Mouse (Mus musculus) liver, embryonic 15.5 days (tissue): ENCODE results near the gene Rbm47. TPM values are rescaled to one million over a fixed set of nuclear protein-coding genes. Genes with fewer than 3 reads are reported as not detected.

Experiments
- ATAC-seq: fragments of 200-750 bp; cut with Nextera tagmentation; 2 replicates; pipeline ENCODE4 v1.8.0; 2017; ENCODE audit warnings: moderate number of reproducible peaks, mild to moderate bottlenecking, moderate library complexity; ENCODE audit not compliant: insufficient read depth
- H3K27ac ChIP-seq: fragments of 300-500 bp; sonication (generic); replicated peaks from 2 replicates; pipeline ENCODE4 v1.5.1; 2015; ENCODE audit warnings: mild to moderate bottlenecking, inconsistent platforms
- H3K27me3 ChIP-seq: fragments of 300-500 bp; sonication (generic); 2 replicates; pipeline ENCODE4 v1.6.1; 2015; ENCODE audit warnings: mild to moderate bottlenecking, inconsistent platforms
- H3K36me3 ChIP-seq: fragments of 300-500 bp; sonication (generic); replicated peaks from 2 replicates; pipeline ENCODE4 v1.6.1; 2015; ENCODE audit warnings: moderate library complexity, mild to moderate bottlenecking, inconsistent platforms
- H3K4me1 ChIP-seq: fragments of 300-500 bp; sonication (generic); replicated peaks from 2 replicates; pipeline ENCODE4 v1.6.1; 2015; ENCODE audit warnings: inconsistent platforms
- H3K4me2 ChIP-seq: fragments of 300-500 bp; sonication (generic); 2 replicates; pipeline ENCODE4 v1.6.1; 2015; ENCODE audit warnings: moderate library complexity, mild to moderate bottlenecking, inconsistent platforms
- H3K4me3 ChIP-seq: fragments of 300-500 bp; sonication (generic); replicated peaks from 2 replicates; pipeline ENCODE4 v1.5.1; 2015; ENCODE audit warnings: mild to moderate bottlenecking, inconsistent platforms
- H3K9ac ChIP-seq: fragments of 300-500 bp; sonication (generic); 2 replicates; pipeline ENCODE4 v1.6.1; 2015; ENCODE audit warnings: moderate library complexity, mild to moderate bottlenecking, inconsistent platforms
- H3K9me3 ChIP-seq: fragments of 300-500 bp; sonication (generic); replicated peaks from 2 replicates; pipeline ENCODE4 v1.6.1; 2016; ENCODE audit warnings: inconsistent platforms
- WGBS: fragments of 180-500 bp; shearing (Covaris S2); methylation state at CpG from one replicate; pipeline ENCODE4 v1.1.7; 2015; ENCODE audit warnings: mixed read lengths; ENCODE audit not compliant: insufficient replicate concordance; 5-methylcytosine and 5-hydroxymethylcytosine counted together
- polyA plus RNA-seq: library from polyadenylated mRNA; unstranded; fragments of >200 nt; fragmentation: Nextera tagmentation; extraction: Ambion mirVana; gene quantifications from 2 replicates; pipeline ENCODE4 v1.2.1, GENCODE M21; 2015

Gene Rbm47
- polyA plus RNA-seq, 1 experiment from 2014 or later: 15.2 TPM

- H3K4me3 ChIP-seq: no peak overlapping the region
- H3K36me3 ChIP-seq: no peaks in the 10 kb centered on the region
- peak overlapping the region; percentile 43 for H3K4me2 ChIP-seq
- H3K4me1 ChIP-seq: no peaks in the 10 kb centered on the region
- no peaks in the 10 kb centered on the region for H3K27me3 ChIP-seq
- H3K9ac ChIP-seq: no peak overlapping the region
- H3K9me3 ChIP-seq: no peaks in the 10 kb centered on the region
- WGBS: 38% methylated on average over 10 of the region's 10 CpGs
- H3K27ac ChIP-seq: peak overlapping the region; percentile 39; the same call in 1 of the 2 replicates
- peak; percentile 49; the same call in 1 of the 2 replicates for ATAC-seq
Measured at GRCm38 (mm10) chr5:66042651-66043340, 130.1 kb downstream of the Rbm47 start.

DNA sequence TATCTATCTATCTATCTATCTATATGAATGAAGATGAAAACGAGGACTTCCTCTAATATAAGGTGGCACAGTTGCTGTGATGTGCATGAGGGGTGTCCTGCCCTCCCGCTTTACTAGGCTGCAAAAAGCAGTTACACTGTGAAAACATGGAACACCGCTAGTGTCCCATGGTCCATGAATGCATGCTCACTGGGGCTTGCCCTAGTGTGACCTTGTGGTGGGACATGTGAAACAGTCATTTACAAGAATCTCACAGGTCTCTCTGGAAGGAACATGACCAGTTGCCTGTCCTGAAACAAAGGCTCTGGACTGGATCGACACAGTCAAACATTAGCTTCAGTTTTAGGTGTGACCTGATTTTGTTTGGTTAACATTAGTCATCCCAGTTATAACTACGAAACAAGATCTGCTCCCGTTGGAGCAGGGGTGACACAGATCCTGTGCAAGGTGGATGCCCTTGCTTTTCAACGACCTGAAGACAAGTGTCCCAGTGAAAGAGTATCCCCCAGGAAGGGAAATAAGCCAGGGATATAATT lies 132.1 kb downstream of the Rbm47 start:
- 0 out of 2 replicates have a peak, but pooled peaks cover 5% of the 10 kb centered on the region for H3K36me3 ChIP-seq
- H3K9me3 ChIP-seq: no peaks in the 10 kb centered on the region
- no peaks in the 10 kb centered on the region for H3K27me3 ChIP-seq
- no peak overlapping the region for H3K4me2 ChIP-seq
- no peak for ATAC-seq
- 0 out of 2 replicates have a peak, but pooled peaks cover 4% of the 10 kb centered on the region for H3K4me1 ChIP-seq
- no peak overlapping the region for H3K9ac ChIP-seq
- no peak overlapping the region for H3K27ac ChIP-seq
- 58% methylated on average over 7 of the region's 7 CpGs for WGBS
- H3K4me3 ChIP-seq: no peak overlapping the region

- Histone ChIP-seq H3K4me3 (no peak overlapping the region), H3K4me2 (no peak overlapping the region), H3K36me3 (0 out of 2 replicates have a peak, but pooled peaks cover 5% of the 10 kb centered on the region), H3K9me3 (no peaks in the 10 kb centered on the region), H3K9ac (no peak overlapping the region), H3K4me1 (0 out of 2 replicates have a peak, but pooled peaks cover 4% of the 10 kb centered on the region), H3K27me3 (no peaks in the 10 kb centered on the region), H3K27ac (no peak overlapping the region)
- no peak for ATAC-seq
- 63% methylated on average over 2 of the region's 2 CpGs for WGBS
Measured at GRCm38 (mm10) chr5:66039813-66040212, 133.1 kb downstream of the Rbm47 start.

- Histone ChIP-seq H3K9me3 (no peaks in the 10 kb centered on the region), H3K4me2 (no peak overlapping the region), H3K36me3 (0 out of 2 replicates have a peak, but pooled peaks cover 5% of the 10 kb centered on the region), H3K27ac (no peak overlapping the region), H3K9ac (no peak overlapping the region), H3K4me3 (no peak overlapping the region), H3K27me3 (no peaks in the 10 kb centered on the region), H3K4me1 (peaks cover 7% of the 10 kb centered on the region; the same call in 1 of the 2 replicates)
- no peak for ATAC-seq
- WGBS: 64% methylated on average over 6 of the region's 6 CpGs
Measured at GRCm38 (mm10) chr5:66037066-66037465, 135.9 kb downstream of the Rbm47 start.

DNA sequence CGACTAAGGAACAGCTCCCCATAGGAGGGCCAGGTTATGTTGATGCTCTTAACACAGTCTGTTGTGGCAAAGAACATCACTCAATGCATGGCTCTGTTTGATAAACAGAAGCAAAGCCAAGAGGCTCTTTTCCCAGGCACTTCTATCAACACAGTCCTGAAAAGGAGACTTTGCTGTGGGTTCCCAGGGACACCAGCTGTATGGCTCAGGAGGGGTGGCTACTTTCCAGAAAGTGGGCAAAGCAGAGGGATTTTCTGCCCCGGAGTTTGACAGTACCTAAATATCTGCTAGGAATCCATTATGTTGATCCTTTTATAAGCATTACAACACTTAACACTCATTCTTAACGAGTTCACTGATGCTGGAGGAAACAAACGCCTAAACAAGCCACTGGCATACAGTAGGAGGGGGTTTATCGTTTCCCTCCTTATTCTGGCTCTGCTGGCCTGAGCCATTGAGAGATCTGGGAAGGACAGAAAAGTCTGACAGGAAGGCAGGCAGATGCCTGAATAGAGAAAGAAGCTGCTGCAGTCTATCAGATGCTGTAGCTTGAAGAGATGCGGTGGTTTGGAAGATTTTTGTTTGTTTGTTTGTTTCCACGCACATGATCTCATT lies 136.4 kb downstream of the Rbm47 start:
- Histone ChIP-seq H3K27ac (no peak overlapping the region), H3K4me1 (peaks cover 13% of the 10 kb centered on the region; the same call in 1 of the 2 replicates)
- ATAC-seq: no peak

DNA sequence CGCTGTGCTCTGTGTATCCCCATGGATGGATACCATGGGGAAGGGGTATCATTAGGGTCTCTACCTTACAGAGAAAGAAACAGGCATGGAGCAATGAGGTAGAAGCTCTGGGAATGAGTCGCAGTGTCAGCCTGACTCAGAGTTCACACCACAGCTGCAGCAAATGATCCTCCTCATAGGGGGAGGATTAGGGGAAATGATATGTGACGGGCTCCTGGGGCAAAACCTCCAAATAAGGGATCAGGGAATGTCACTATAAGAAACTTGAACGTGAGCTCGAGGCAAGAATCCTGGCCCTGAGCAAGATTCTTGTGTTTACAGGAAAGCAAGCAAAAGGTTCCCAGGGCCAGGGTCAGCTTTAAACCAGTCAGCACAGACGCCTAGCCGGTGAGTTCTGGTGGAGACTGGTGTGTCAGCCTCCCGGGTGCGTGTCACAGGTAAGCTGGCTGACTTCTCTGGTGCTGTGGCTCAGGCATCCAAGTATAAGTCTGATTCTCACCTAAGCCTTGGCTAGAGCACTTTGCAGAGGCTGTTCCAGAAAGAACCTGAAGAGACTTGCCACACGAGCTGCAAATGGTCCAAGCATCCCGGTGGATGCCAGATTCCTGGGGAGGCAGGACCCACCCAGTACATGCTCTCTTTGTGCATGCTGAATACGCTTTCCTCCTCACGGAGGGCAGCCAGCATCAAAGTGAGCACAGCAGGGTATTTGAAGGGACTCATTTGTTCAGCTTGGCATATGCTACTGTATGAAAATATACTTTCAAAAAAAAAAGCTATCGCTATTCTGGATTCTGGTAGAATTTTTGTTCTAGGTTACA lies 138.3 kb downstream of the Rbm47 start:
- Histone ChIP-seq H3K27ac (no peak overlapping the region), H3K4me2 (no peak overlapping the region), H3K9me3 (no peaks in the 10 kb centered on the region), H3K9ac (no peak overlapping the region), H3K36me3 (0 out of 2 replicates have a peak, but pooled peaks cover 5% of the 10 kb centered on the region), H3K27me3 (no peaks in the 10 kb centered on the region), H3K4me3 (no peak overlapping the region), H3K4me1 (peaks cover 15% of the 10 kb centered on the region; the same call in 1 of the 2 replicates)
- ATAC-seq: no peak
- WGBS: 64% methylated on average over 14 of the region's 14 CpGs

More for the DNA sequence above, 136.4 kb downstream of the Rbm47 start:
- Histone ChIP-seq H3K9ac (no peak overlapping the region), H3K4me2 (no peak overlapping the region), H3K36me3 (0 out of 2 replicates have a peak, but pooled peaks cover 5% of the 10 kb centered on the region), H3K4me3 (no peak overlapping the region), H3K9me3 (no peaks in the 10 kb centered on the region), H3K27me3 (no peaks in the 10 kb centered on the region)
- WGBS: 58% methylated on average over 7 of the region's 7 CpGs

GRCm38 (mm10) chr5:66032826-66033225 lies 140.1 kb downstream of the Rbm47 start:
- ATAC-seq: no peak
- Histone ChIP-seq H3K9me3 (no peaks in the 10 kb centered on the region), H3K27me3 (no peaks in the 10 kb centered on the region), H3K4me3 (no peak overlapping the region), H3K36me3 (0 out of 2 replicates have a peak, but pooled peaks cover 5% of the 10 kb centered on the region), H3K27ac (no peak overlapping the region), H3K4me2 (no peak overlapping the region), H3K9ac (no peak overlapping the region), H3K4me1 (peaks cover 15% of the 10 kb centered on the region; the same call in 1 of the 2 replicates)
- 72% methylated on average over 1 of the region's 1 CpGs for WGBS

DNA sequence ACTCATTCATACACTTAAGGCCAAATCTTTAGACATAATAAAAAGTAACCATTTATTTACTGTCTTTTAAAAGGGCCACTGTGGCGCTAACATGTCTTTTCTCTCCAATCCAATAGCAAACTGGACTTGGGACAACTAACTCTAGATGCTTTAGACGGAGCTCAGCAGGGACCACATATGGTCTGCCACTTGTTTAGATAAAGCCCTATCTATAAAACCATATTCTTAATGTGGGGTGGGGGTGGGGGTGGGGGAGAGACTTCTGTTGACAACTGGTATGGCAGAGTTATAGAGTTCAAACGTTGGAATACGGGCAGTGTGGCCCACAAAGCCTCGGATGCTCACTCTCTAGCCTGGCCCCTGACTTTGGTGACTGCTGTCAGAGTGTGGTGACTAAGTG lies 141.2 kb downstream of the Rbm47 start:
- Histone ChIP-seq H3K4me2 (no peak overlapping the region), H3K4me3 (no peak overlapping the region), H3K27me3 (no peaks in the 10 kb centered on the region), H3K9me3 (no peaks in the 10 kb centered on the region), H3K27ac (no peak overlapping the region), H3K36me3 (peaks cover 7% of the 10 kb centered on the region), H3K4me1 (peaks cover 15% of the 10 kb centered on the region; the same call in 1 of the 2 replicates), H3K9ac (no peak overlapping the region)
- WGBS: 19% methylated on average over 5 of the region's 5 CpGs
- peak; percentile 49 for ATAC-seq

DNA sequence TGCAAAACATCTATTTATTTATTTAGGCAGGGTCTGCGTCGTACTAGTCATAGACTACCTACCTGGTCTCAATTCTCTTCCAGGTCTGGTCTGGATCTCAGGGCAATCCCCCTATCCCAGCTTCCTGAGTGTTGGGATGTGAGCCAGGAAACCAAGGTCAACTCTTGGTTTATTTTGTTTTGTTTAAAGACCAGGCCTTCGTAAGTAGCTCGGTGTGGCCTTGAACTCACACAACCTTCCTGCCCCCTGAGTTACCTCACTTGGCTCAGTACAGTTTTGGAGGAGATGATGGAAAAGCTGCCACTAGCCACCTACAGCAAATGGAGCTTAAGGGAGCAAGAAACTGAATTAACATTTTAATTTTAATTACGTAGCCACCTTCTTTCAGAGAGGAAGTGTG lies 144.7 kb downstream of the Rbm47 start:
- 81% methylated on average over 5 of the region's 5 CpGs for WGBS
- H3K36me3 ChIP-seq: peaks cover 27% of the 10 kb centered on the region

GRCm38 (mm10) chr5:66027206-66027605 lies 145.7 kb downstream of the Rbm47 start:
- no peak overlapping the region for H3K4me2 ChIP-seq
- H3K27me3 ChIP-seq: no peaks in the 10 kb centered on the region
- 80% methylated on average over 8 of the region's 8 CpGs for WGBS
- peaks cover 9% of the 10 kb centered on the region; the same call in 1 of the 2 replicates for H3K4me1 ChIP-seq
- peaks cover 36% of the 10 kb centered on the region for H3K36me3 ChIP-seq
- H3K27ac ChIP-seq: no peak overlapping the region
- H3K9me3 ChIP-seq: no peaks in the 10 kb centered on the region
- no peak overlapping the region for H3K9ac ChIP-seq
- no peak for ATAC-seq
- H3K4me3 ChIP-seq: no peak overlapping the region

More for the DNA sequence above, 144.7 kb downstream of the Rbm47 start:
- Histone ChIP-seq H3K9ac (no peak overlapping the region), H3K27ac (no peak overlapping the region), H3K27me3 (no peaks in the 10 kb centered on the region), H3K4me3 (no peak overlapping the region), H3K9me3 (no peaks in the 10 kb centered on the region), H3K4me2 (no peak overlapping the region), H3K4me1 (peaks cover 11% of the 10 kb centered on the region; the same call in 1 of the 2 replicates)
- ATAC-seq: no peak
